Mouse (Mus musculus) kidney, adult 2 months (tissue): ENCODE data around the gene Cep295. TPM values are rescaled to one million over a fixed set of nuclear protein-coding genes. Genes with fewer than 3 reads are reported as not detected.
A peak's percentile ranks its signal among the peaks of the same experiment; 100 is the strongest.
"Not testable (repeated sequence)": the region's sequence is repeated elsewhere in the genome, so short reads cannot be mapped to it uniquely, and the experiment has no call there.

Experiments used
- DNase-seq: peaks from one replicate; pipeline ENCODE4 v3.0.0; 2021
- H3K27ac ChIP-seq: fragments of 200-500 bp; 2 replicates; pipeline ENCODE4 v1.5.1; 2012; ENCODE audit warnings: low read depth, low read length, control low read depth, inconsistent platforms; ENCODE audit not compliant: insufficient read depth
- H3K27me3 ChIP-seq: fragments of 200-500 bp; replicated peaks from 2 replicates; pipeline ENCODE4 v1.6.1; 2012; ENCODE audit warnings: mild to moderate bottlenecking, moderate library complexity, low read length, inconsistent platforms; ENCODE audit not compliant: control insufficient read depth, insufficient read depth
- H3K36me3 ChIP-seq: fragments of 200-500 bp; 2 replicates; pipeline ENCODE4 v1.6.1; 2012; ENCODE audit warnings: mild to moderate bottlenecking, moderate library complexity, low read length, inconsistent platforms; ENCODE audit not compliant: control insufficient read depth, insufficient read depth
- H3K4me1 ChIP-seq: fragments of 200-500 bp; 2 replicates; pipeline ENCODE4 v1.6.1; 2011; ENCODE audit warnings: low read length; ENCODE audit not compliant: control insufficient read depth, insufficient read depth
- H3K4me3 ChIP-seq: fragments of 200-500 bp; 2 replicates; pipeline ENCODE4 v1.5.1; 2011; ENCODE audit warnings: mild to moderate bottlenecking, low read depth, low read length, control low read depth; ENCODE audit not compliant: insufficient read depth
- CTCF ChIP-seq: fragments of 200-500 bp; conservative IDR thresholded peaks from 2 replicates; pipeline ENCODE4 v1.5.1; 2011; ENCODE audit warnings: low read depth, mild to moderate bottlenecking, control low read depth, low read length, moderate library complexity, mixed read lengths; ENCODE audit not compliant: insufficient read depth, insufficient read length
- POLR2A ChIP-seq: fragments of 200-500 bp; IDR thresholded peaks from one replicate; pipeline ENCODE4 v1.6.1; 2011; ENCODE audit warnings: low read depth, low read length, control low read depth
- WGBS: fragments of 180-500 bp; shearing (Covaris S2); methylation state at CpG from one replicate; pipeline ENCODE4 v1.1.7; 2018; 5-methylcytosine and 5-hydroxymethylcytosine counted together
- polyA plus RNA-seq: library from polyadenylated mRNA; depleted of rRNA; stranded (reverse); fragments of >200 nt; gene quantifications from 2 replicates; pipeline ENCODE4 v1.2.3, GENCODE M21; 2012

Gene Cep295
- polyA plus RNA-seq, 1 experiment = 2.9 TPM

GRCm38 (mm10) chr9:15306398-15307119 is 51.0 kb downstream of the Cep295 start, which contains the start of gene 4931406C07Rik:
Gene 4931406C07Rik, minus strand, starts transcription at chr9:15306448.
- Histone ChIP-seq H3K27ac (peak within 1 kb of the TSS; percentile 84), H3K27me3 (no peaks in the 10 kb centered on the region), H3K4me3 (peak within 1 kb of the TSS; percentile 97), H3K4me1 (peaks cover 6% of the 10 kb centered on the region; the same call in 1 of the 2 replicates), H3K36me3 (peaks cover 10% of the 10 kb centered on the region)
- under 1% methylated on average over 35 of the region's 35 CpGs for WGBS
- no peak for TF ChIP-seq CTCF
- no peak for TF ChIP-seq POLR2A
- no peak for DNase-seq

GRCm38 (mm10) chr9:15305503-15306397 is 51.8 kb downstream of the Cep295 start, which contains the start of gene Taf1d:
Gene Taf1d, plus strand, starts transcription at chr9:15306214.
- Histone ChIP-seq H3K36me3 (peaks cover 8% of the 10 kb centered on the region), H3K4me1 (peaks cover 6% of the 10 kb centered on the region; the same call in 1 of the 2 replicates), H3K27ac (peak within 1 kb of the TSS; percentile 84), H3K4me3 (peak within 1 kb of the TSS; percentile 97), H3K27me3 (no peaks in the 10 kb centered on the region)
- no peak for TF ChIP-seq CTCF
- TF ChIP-seq POLR2A = peak; percentile 93
- WGBS = 6% methylated on average over 45 of the region's 45 CpGs
- peak; percentile 98 for DNase-seq

GRCm38 (mm10) chr9:15302881-15303280 is 54.7 kb downstream of the Cep295 start:
- DNase-seq = peak; percentile 89
- Histone ChIP-seq H3K27me3 (no peaks in the 10 kb centered on the region), H3K36me3 (no peaks in the 10 kb centered on the region), H3K4me1 (peaks cover 6% of the 10 kb centered on the region; the same call in 1 of the 2 replicates), H3K27ac (peak overlapping the region; percentile 65), H3K4me3 (no peak overlapping the region)
- 64% methylated on average over 2 of the region's 2 CpGs for WGBS
- no peak for TF ChIP-seq CTCF
- TF ChIP-seq POLR2A = no peak

GRCm38 (mm10) chr9:15302006-15302405 is 55.6 kb downstream of the Cep295 start:
- not testable (repeated sequence) for H3K4me1 ChIP-seq, H3K27me3 ChIP-seq, DNase-seq, H3K36me3 ChIP-seq, H3K4me3 ChIP-seq
- peak overlapping the region; percentile 77 for H3K27ac ChIP-seq
- 76% methylated on average over 6 of the region's 6 CpGs for WGBS

GRCm38 (mm10) chr9:15301399-15301798 is 56.2 kb downstream of the Cep295 start:
- peak overlapping the region; percentile 35 for H3K4me3 ChIP-seq

GRCm38 (mm10) chr9:15300056-15300455 is 57.5 kb downstream of the Cep295 start:
- DNase-seq = no peak
- peak overlapping the region; percentile 20; the same call in 1 of the 2 replicates for H3K27ac ChIP-seq
- H3K4me1 ChIP-seq = peaks cover 2% of the 10 kb centered on the region; the same call in 1 of the 2 replicates
- H3K27me3 ChIP-seq = no peaks in the 10 kb centered on the region
- WGBS = 56% methylated on average over 5 of the region's 5 CpGs
- peak overlapping the region; percentile 52 for H3K4me3 ChIP-seq
- no peak for TF ChIP-seq POLR2A
- peaks cover 5% of the 10 kb centered on the region for H3K36me3 ChIP-seq

More at GRCm38 (mm10) chr9:15301399-15301798, 56.2 kb downstream of the Cep295 start:
- no peaks in the 10 kb centered on the region for H3K27me3 ChIP-seq
- H3K4me1 ChIP-seq = peaks cover 2% of the 10 kb centered on the region; the same call in 1 of the 2 replicates
- peak overlapping the region; percentile 80 for H3K27ac ChIP-seq
- 7% methylated on average over 6 of the region's 6 CpGs for WGBS
- peaks cover 4% of the 10 kb centered on the region for H3K36me3 ChIP-seq
- peak; percentile 94 for DNase-seq
- TF ChIP-seq POLR2A = peak; percentile 87
- TF ChIP-seq CTCF = no peak

- no peak overlapping the region for H3K27ac ChIP-seq
- no peak for TF ChIP-seq CTCF
- no peak for TF ChIP-seq POLR2A
- WGBS = 23% methylated on average over 2 of the region's 2 CpGs
Measured at GRCm38 (mm10) chr9:15298451-15298850, 59.1 kb downstream of the Cep295 start.

More at GRCm38 (mm10) chr9:15298451-15298850, 59.1 kb downstream of the Cep295 start:
- Histone ChIP-seq H3K4me1 (peaks cover 2% of the 10 kb centered on the region; the same call in 1 of the 2 replicates), H3K36me3 (peaks cover 8% of the 10 kb centered on the region), H3K27me3 (no peaks in the 10 kb centered on the region), H3K4me3 (no peak overlapping the region; the same call in 1 of the 2 replicates)
- DNase-seq = no peak
